Mouse (Mus musculus) layer of hippocampus, adult 9-11 months (tissue): ENCODE data around the gene Sephs2.

Experiments
- DNase-seq: peaks from one replicate; pipeline ENCODE4 v3.0.0; 2022

Sephs2 gene

GRCm38 (mm10) chr7:127273925-127274789, at the start of gene Sephs2:
Sephs2 (minus strand) TSS chr7:127274055.
- peak; percentile 96 for DNase-seq

- no peak for DNase-seq
These were observed 48.2 kb upstream of the Sephs2 start for GRCm38 (mm10) chr7:127322085-127322484.

DNA sequence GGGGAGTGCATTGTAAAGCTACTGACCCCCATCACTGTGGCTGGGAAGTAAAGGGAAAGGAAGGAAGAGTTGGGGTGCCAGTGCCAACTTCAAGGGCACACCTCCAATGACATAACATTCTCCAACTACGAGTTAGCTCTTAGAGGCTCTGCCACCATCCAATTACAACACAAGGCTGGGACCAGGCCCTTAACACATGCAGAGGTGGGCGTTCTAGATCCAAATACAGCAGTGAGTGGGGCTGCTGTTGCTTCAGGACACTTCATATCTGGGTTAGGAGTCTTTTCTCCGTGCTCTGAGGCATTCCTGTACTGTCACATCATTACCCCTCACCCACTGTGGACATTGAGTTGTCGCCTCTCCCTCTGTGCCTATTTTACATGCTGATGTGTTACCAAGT, 47.3 kb upstream of the Sephs2 start:
- DNase-seq, result no peak

GRCm38 (mm10) chr7:127313912-127314311, 40.1 kb upstream of the Sephs2 start:
- no peak for DNase-seq

- DNase-seq, result no peak
These were observed 36.1 kb upstream of the Sephs2 start for GRCm38 (mm10) chr7:127309951-127310350.

DNA sequence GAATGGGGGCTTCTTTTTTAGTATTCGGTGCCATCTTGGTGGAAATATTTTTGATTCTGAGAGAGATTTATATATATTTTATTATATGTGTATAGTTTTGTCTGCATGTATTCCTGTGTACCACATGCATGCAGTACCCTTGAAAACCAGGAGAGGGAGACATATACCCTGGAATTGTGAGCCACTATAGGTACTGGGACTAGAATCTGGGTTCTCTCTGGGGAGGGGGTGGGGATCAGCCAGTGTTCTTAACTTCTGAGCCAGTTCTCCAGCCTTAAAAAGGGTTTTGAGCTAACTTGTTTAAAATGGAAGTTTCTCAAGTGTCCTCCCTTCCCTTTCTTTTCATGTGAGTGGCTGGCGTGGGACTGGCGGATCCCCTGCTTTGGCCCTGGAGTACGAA, 35.0 kb upstream of the Sephs2 start:
- peak; percentile 69 for DNase-seq

DNA sequence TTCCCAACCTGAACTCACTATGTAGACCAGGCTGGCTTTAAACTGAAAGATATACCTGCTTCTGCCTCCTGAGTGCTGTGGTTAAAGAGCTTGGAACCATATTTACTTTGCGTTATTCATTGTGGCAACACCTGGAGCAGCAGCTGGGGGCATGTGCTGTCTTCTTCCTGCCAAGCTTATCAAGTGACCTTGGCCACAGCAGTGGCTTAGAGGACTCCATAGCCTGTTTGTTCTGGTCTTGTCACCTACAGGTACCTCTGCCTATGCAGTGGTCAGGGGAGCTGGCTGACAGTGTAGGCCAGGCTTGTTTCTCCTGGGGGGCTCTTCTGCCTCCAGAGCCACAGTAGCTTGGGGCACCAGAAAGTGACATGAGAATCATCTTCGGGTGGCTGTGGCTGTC, 34.6 kb upstream of the Sephs2 start:
- no peak for DNase-seq

- DNase-seq, result no peak
These were observed 23.8 kb upstream of the Sephs2 start for GRCm38 (mm10) chr7:127297586-127298193.

DNA sequence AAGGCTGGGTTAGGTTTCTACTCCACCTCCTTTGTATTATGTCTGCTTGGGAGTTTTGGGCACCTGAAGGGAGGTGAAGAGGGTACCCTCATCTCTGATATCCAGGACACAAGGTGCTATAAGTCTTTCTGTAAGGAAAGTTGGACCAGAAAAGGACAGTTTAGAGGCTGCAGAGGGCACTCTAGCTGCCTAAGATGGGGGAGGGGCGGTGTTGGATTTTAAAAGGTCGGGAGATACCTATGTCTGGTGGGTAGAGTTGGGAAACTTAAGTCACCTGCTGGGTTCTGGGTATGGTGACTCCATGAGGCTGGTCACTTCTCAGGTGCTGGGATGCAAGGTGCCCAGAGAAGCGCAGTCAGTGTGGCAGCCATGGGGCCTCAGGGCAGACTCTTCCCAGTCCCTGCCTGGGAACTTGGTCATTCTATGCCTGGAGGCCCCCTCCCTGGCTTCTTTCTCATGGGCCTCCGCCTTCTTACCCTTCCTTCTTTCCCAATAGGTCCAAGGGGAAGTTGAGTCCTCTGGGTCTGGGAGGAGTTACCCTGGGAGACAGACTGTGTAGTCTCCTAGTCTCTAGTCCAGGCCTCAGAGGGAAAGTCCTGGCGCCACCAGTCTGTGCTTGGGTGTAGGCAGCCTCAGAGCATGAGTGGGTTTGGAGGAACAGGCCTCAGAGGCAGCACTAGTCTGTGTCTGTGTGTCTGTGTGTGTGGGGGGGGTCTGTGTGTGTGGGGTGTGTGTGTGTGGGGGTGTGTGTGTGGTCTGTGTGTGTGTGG, 23.1 kb upstream of the Sephs2 start:
- DNase-seq, result no peak

GRCm38 (mm10) chr7:127296098-127296497, 22.2 kb upstream of the Sephs2 start, which contains the start of gene Itgal:
Itgal (plus strand) TSS chr7:127296260.
- DNase-seq, result no peak

DNA sequence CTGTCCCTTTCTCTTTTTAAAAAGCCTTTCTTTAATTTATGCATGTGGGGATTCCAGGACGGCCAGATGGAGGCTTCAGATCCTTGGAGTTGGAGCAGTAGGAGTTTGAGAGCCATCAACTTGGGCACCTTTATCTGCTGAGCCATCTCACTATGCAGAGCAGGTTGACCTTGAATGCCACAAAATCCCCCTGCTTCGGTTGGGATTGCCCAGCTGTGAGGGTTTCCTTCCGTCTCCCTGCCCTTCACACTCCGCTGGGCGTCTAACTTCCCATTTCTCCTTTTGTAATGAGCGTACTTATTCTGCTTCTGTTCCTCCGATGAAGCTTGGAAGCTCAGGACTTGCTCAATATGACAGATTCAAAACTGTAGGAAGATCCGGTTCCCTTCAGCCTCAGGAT, 16.3 kb upstream of the Sephs2 start:
- no peak for DNase-seq

DNA sequence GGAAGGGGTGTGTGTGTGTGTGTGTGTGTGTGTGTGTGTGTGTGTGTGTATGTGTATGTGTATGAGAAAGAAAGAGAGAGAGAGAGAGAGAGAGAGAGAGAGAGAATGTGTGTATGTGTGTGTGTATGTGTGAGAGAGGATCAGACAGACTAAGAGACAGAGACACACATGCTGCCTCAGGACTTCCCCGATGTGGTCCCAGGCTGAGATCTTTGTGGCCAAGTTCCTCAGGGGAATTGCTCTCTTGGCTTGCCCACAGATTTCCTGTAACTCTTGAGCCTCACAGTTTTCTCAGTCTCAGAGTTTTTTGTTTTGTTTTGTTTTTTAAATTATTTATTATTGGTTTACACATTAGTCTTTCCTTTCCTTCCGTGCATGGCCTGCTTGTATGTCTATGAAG, 15.5 kb upstream of the Sephs2 start:
- DNase-seq, result no peak

DNA sequence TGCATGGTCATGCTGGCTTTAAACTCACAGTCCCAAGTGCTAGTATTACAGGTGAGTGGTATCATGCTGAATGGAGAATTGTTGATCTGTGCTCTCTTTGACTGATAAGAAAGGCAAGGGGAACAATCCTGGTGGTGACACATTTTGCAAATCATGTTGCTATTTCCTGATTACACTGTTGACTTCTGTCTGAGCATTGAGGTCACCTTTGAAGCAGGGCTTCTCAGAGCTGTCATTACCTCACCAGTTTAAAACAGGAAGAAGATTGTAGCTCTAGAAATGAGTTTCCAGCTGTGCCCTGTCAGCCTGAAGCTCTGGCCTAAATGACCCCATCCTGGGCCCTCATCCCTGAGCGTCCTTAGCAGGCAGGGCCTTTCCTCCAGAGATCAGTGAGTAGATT, 14.1 kb upstream of the Sephs2 start:
- no peak for DNase-seq

- no peak for DNase-seq
These were observed 11.3 kb upstream of the Sephs2 start for GRCm38 (mm10) chr7:127285154-127285553.

- no peak for DNase-seq
These were observed 8.3 kb upstream of the Sephs2 start for GRCm38 (mm10) chr7:127282190-127282589.

GRCm38 (mm10) chr7:127281114-127281513, 7.3 kb upstream of the Sephs2 start:
- DNase-seq, result no peak

GRCm38 (mm10) chr7:127280092-127280491, 6.2 kb upstream of the Sephs2 start:
- DNase-seq, result no peak

GRCm38 (mm10) chr7:127278311-127278710, 4.5 kb upstream of the Sephs2 start:
- peak; percentile 20 for DNase-seq

DNA sequence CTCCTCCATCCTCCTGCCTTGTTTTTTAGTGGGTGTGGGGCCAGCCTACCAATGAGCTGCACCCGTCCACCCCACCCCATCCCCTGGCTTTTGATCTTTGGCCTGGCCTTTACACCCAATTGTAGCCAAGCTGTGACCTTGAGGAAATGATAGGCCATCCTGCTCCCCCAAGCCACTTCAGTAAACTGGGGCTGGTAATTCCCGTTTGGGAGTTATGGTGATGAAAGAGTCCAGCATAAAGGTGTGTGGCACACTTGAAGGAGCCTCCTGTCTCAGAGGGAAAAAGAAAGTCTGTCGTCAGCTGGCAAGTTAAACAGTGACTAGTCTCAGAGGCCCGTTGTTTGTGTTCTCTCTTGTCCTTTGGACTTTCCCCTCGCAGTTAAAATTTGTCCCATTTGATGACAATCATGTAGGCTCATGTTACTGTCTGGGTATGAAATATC, 2.7 kb upstream of the Sephs2 start:
- DNase-seq, result no peak

- DNase-seq, result no peak
These were observed 534 bp downstream of the Sephs2 start for GRCm38 (mm10) chr7:127273118-127273923.

DNA sequence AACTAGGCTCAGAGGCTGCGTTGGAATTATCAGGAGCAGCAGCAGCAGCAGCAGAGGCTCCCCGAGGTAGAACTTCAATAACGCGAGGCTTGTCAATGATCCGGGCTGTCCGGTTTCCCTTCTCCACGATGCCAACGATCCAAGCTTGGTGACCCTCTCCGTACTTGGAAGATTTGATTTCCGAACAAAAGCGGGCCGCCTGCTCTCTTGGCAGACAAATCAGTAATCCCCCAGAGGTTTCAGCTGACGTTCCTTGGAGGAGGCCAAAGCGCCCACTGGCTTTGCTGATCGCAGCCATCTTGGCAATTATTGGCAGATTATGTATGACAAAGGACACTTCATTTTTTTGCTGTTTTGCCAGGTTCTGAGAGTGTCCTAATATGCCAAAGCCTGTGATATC, 1.3 kb downstream of the Sephs2 start:
- DNase-seq, result no peak

DNA sequence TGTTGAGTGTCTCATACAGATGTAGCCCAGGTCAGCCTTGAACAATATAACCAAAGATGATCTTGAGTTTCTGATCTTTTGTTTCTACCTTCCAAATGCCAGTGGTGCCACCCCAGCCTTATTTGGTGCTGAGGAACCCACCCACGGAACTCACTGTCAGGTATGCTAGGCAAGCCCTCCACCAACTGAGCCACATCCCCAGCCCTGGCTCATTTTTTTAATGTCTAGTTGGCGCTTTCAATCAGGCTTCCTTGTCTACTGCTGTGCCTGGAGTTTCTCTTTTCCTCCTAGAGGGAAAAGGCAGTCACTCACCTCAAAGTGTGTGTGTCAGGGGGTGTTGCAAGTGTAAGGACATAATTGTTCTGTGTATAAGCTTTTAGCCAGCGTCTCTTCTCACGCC, 2.8 kb downstream of the Sephs2 start:
- DNase-seq, result no peak

GRCm38 (mm10) chr7:127270666-127271065, 3.2 kb downstream of the Sephs2 start:
- no peak for DNase-seq
